Mouse (Mus musculus) T-helper 2 cell (primary cell): Measurements from ENCODE around the gene Mrpl48.

ENCODE experiments used
- in situ Hi-C: fragments of 300-600 bp; cut with MboI, MseI; formaldehyde crosslinking; loops from one replicate; pipeline ENCODE4 v1.15.1; 2025; ENCODE audit warnings: high pct_unique_total_duplicates

The Mrpl48 gene

GRCm38 (mm10) chr7:100535831-100536230 lies 72.3 kb downstream of the Mrpl48 start:
- in situ Hi-C loops: no loop called here

- in situ Hi-C loops: no loop called here
These were observed 73.9 kb downstream of the Mrpl48 start for GRCm38 (mm10) chr7:100534216-100534615.

GRCm38 (mm10) chr7:100533503-100533902 lies 74.6 kb downstream of the Mrpl48 start:
- in situ Hi-C loops: no loop called here

- in situ Hi-C loops: no loop called here
These were observed 77.3 kb downstream of the Mrpl48 start for GRCm38 (mm10) chr7:100530766-100531165.

DNA sequence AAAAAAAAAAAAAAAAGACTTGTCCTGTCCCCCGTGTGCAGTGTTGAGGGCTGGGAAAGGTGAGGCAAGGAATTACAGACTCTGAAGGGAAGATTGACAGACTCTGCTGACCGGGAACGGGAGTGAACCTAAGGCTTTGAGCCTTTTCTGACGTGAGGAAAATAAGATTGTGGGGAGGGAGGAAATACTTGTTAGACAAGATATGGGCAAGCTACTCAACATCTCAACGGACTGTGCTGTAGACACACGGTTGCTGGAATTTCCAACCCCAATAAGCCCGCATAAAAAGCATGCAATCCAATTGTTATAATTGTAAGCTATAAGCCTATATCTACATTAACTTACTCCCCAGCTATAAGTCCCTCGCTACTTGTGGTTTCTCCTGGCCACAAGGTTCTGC lies 83.4 kb downstream of the Mrpl48 start:
- in situ Hi-C loops: no loop called here

GRCm38 (mm10) chr7:100522222-100522621 lies 85.9 kb downstream of the Mrpl48 start:
- in situ Hi-C loops: no loop called here

GRCm38 (mm10) chr7:100520663-100521285 lies 87.3 kb downstream of the Mrpl48 start:
- in situ Hi-C loops: no loop called here

DNA sequence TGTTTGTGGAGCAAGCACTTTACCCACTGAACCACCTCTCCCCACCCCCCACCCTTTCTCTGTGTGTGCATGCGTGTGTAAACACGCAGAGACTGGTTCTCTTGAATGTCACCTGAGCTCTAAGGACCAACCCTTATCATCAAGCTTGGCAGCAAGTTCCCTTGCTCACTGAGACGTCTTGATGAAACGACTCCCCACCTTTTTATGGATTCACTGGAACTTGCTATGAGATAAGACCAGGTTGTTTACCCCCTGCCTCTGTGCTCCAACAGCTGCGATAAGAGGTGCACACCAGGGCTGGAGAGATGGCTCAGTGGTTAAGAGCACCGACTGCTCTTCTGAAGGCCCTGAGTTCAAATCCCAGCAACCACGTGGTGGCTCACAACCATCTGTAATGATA lies 87.9 kb downstream of the Mrpl48 start:
- in situ Hi-C loops: no loop called here

GRCm38 (mm10) chr7:100514573-100514972 lies 93.5 kb downstream of the Mrpl48 start, which contains the start of gene Dnajb13:
Gene Dnajb13, minus strand, starts transcription at chr7:100514960.
- in situ Hi-C loops: no loop called here

- in situ Hi-C loops: no loop called here
These were observed 96.5 kb downstream of the Mrpl48 start for GRCm38 (mm10) chr7:100511602-100512001.

DNA sequence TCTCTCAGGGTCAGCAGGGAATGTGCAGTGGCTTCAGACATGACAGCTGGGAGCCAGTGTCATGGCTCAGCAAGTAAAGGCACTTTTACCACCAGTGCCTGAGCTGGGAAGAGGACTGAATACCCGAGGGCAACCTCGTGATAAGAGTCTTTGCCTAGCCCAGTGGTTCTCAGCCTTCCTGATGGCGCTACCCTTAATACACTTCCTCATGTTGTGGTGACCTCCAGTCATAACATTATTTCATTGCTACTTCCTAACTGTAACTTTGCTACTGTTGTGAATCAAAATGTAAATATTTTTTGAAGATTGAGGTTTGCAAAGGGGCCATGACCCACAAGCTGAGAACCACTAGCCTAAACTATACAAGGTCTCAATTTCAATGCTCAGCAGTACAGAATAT lies 99.4 kb downstream of the Mrpl48 start:
- in situ Hi-C loops: no loop called here

DNA sequence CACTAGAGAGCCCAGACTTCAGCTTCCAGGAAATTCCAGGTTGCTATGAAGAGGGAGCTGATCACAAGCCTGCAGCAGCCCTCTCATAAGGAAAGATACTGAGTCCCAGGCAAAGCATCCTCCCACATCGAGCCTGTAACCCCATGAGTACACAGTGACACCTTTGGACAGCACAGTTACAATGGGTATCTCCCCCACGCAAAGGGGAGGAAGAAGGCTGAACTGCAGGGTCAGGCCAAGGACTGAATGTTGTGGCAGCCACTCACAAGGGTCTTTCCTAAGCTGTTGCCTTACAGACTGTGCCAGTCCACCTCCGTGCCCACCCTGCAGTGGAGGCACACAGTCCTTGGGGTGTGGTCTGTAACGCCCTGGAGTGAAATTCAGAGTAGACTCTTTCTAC lies 101.6 kb downstream of the Mrpl48 start:
- in situ Hi-C loops: no loop called here

GRCm38 (mm10) chr7:100504740-100505487 lies 103.2 kb downstream of the Mrpl48 start:
- in situ Hi-C loops: no loop called here

GRCm38 (mm10) chr7:100503076-100503475 lies 105.0 kb downstream of the Mrpl48 start:
- in situ Hi-C loops: no loop called here

DNA sequence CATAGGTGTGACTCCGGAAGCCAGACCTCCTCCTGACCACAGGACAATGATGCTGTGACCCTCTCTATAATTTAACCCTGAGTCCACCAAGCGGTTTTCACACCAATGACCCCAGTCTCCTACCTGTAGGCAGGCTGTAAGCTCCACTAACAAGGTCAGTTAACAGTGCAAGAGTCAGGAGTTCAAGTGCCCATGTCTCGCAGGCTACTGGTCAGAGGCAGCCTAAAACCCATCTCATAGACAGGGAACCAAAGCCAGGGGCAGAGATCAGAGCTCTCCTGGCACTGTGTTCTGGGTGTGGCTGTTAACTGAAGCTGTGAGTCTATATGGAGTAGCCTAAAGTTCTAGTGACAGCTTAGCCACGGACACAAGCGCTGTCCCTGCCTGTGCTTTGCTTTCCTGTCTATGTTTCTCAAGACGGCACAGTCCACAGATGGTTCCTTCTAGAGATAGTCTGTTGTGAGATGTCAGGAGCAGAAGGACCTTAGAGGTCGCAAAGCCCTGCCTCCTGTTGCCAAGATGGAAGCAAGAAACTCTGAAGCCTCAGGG lies 105.7 kb downstream of the Mrpl48 start:
- in situ Hi-C loops: no loop called here

GRCm38 (mm10) chr7:100501844-100502373 lies 106.2 kb downstream of the Mrpl48 start:
- in situ Hi-C loops: no loop called here

DNA sequence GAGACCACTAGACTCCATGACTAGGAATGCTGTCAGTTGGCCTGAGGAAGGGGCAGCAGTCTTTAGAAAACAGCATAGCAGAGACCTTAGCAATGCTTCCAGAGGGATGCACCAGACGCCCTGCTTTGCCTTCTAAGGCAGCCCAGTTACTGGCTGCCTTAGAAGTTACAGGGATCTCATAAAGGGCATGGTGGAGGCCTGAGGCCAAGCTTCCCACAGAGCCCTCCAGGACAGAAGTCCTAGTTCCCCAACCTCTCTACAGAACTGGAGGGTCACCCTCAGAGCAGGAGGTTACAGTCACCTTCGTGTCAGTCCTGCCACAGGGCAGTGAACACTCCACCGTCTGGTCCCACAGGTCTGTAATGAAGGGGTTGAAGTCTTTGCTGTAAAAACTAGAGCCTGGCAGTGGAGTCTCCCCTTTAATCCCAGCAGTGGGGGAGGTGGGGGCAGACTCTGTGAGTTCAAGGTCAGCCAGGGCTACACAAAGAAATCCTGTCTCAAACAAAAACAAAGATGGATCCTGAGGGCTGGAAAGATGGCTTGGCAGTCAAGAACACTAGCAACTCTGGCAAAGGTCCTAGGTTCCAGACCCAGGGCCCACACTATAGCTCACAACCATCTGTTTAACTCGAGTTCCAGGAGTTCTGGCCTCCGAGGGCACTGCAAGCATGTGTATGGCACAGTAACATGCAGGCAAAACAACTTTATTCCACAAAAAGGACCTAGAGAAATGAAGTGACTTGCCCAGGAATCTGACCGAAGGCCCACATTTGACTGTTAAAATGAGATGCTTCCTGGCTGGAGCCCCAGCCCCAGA lies 106.9 kb downstream of the Mrpl48 start:
- in situ Hi-C loops: no loop called here

- in situ Hi-C loops: no loop called here
These were observed 107.7 kb downstream of the Mrpl48 start for GRCm38 (mm10) chr7:100500276-100500977.

GRCm38 (mm10) chr7:100499465-100499864 lies 108.6 kb downstream of the Mrpl48 start:
- in situ Hi-C loops: loop anchor here (10.0 kb wide), 1 partner anchor 1935 kb away; no protein-coding TSS in a partner anchor

DNA sequence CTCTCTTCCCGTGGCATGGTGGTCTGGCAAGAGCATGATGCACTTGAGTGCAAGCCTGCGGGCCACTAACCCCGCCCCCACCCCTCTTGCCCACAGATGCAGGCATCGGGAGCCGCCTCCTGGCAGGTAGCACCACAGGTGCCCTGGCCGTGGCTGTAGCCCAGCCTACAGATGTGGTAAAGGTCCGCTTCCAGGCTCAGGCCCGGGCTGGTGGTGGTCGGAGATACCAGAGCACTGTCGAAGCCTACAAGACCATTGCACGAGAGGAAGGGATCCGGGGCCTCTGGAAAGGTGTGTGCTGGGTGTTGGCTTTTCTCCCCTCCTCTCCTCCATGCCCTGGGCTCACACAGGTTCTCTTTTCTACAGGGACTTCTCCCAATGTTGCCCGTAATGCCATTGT lies 110.1 kb downstream of the Mrpl48 start:
- in situ Hi-C loops: loop anchor here (10.0 kb wide), 1 partner anchor 1933 kb away; no protein-coding TSS in a partner anchor

- in situ Hi-C loops: loop anchor here (10.0 kb wide), 1 partner anchor 1933 kb away; no protein-coding TSS in a partner anchor
These were observed 110.7 kb downstream of the Mrpl48 start for GRCm38 (mm10) chr7:100497402-100497801.
